Comparison of ENCODE assay signal across 14 mouse cellular contexts in genomic region chr4:55534510-55534909, GRCm38 (mm10). TPM values are rescaled to one million over a fixed set of nuclear protein-coding genes. Genes with fewer than 3 reads are reported as not detected.
DNase-seq lines count a peak whose midpoint lies in the region; ATAC-seq and TF ChIP-seq lines count a peak whose summit lies in the region.
"Had no signal": no experiment of that assay in that cellular context is flagged by ENCODE, and none has a peak within 500 bp of the region (broad histone marks: within the 10 kb centered on the region; RNA-seq: fewer than 3 reads in every experiment).

No protein-coding gene starts in this region.

- TF ChIP-seq POLR2A in heart, adult 2 months (IDR thresholded peaks at IDR 0.05; ENCODE audit: insufficient read depth, low read depth, low read length): no peak
- TF ChIP-seq POLR2A in lung, adult 2 months (IDR thresholded peaks at IDR 0.05; ENCODE audit: borderline replicate concordance, extremely low read depth, low read depth, low read length): no peak

- DNase-seq in heart, adult 2 months: no peak
- peak; percentile 32 for DNase-seq in lung, postnatal 36 days
- DNase-seq in lung, adult 2 months: no peak
- no peak for DNase-seq in layer of hippocampus, postnatal 14 days (ENCODE audit: low spot score in 2 of 2)
- no peak for DNase-seq in embryo, embryonic 11 days
- DNase-seq: cerebellum, adult 18-20 months; right cerebral cortex, postnatal 14 days had no signal

- no peaks in the 10 kb centered on the region for H3K79me2 ChIP-seq in heart, adult 2 months (replicated peaks; ENCODE audit: control insufficient read depth, insufficient read depth, low read length)

- H3K27me3 ChIP-seq in heart, adult 2 months (ENCODE audit: control insufficient read depth, insufficient read depth, low read length): no peaks in the 10 kb centered on the region
- peaks cover 9% of the 10 kb centered on the region for H3K27me3 ChIP-seq in heart, embryonic 11.5 days (ENCODE audit: control insufficient read depth, insufficient read depth, low read length)
- no peaks in the 10 kb centered on the region for H3K27me3 ChIP-seq in embryonic facial prominence, embryonic 15.5 days
- H3K27me3 ChIP-seq: Patski had no signal

- ATAC-seq in heart, embryonic 11.5 days (replicated peaks; ENCODE audit: insufficient number of reproducible peaks, low FRiP score, low TSS enrichment): no peak
- no peak for ATAC-seq in embryonic facial prominence, embryonic 15.5 days (ENCODE audit: insufficient number of reproducible peaks, low FRiP score, low TSS enrichment, low read depth)
- ATAC-seq: forebrain, embryonic 15.5 days; liver, embryonic 12.5 days; midbrain, embryonic 16.5 days; Patski had no signal

- H3K9me3 ChIP-seq in heart, embryonic 11.5 days (replicated peaks; ENCODE audit: control insufficient read depth, low read length): no peaks in the 10 kb centered on the region
- no peaks in the 10 kb centered on the region for H3K9me3 ChIP-seq in embryonic facial prominence, embryonic 15.5 days (replicated peaks)
- H3K9me3 ChIP-seq: forebrain, embryonic 15.5 days; liver, embryonic 12.5 days had no signal

- H3K4me1 ChIP-seq in heart, adult 2 months (ENCODE audit: control insufficient read depth, insufficient read depth, low read length): peaks cover 2% of the 10 kb centered on the region; the same call in 1 of the 2 replicates
- peaks cover 2% of the 10 kb centered on the region for H3K4me1 ChIP-seq in heart, embryonic 11.5 days (ENCODE audit: control insufficient read depth, insufficient read depth, low read length)
- peaks cover 7% of the 10 kb centered on the region for H3K4me1 ChIP-seq in lung, adult 2 months (ENCODE audit: control insufficient read depth, insufficient read depth, low read length)
- H3K4me1 ChIP-seq in embryonic facial prominence, embryonic 15.5 days: peaks cover 24% of the 10 kb centered on the region

- peak overlapping the region; percentile 98 for H3K27ac ChIP-seq in heart, adult 2 months
- H3K27ac ChIP-seq in heart, embryonic 11.5 days (ENCODE audit: low read depth, low read length): no peak overlapping the region
- 0 out of 2 replicates have a peak overlapping the region, but pooled peaks have one; percentile 96 for H3K27ac ChIP-seq in embryonic facial prominence, embryonic 15.5 days (replicated peaks)
- H3K27ac ChIP-seq: forebrain, embryonic 15.5 days; hindbrain, embryonic 14.5 days; liver, embryonic 12.5 days had no signal

- 60% methylated on average over 4 of the region's 4 CpGs for WGBS in heart, adult 2 months
- 76% methylated on average over 4 of the region's 4 CpGs for WGBS in heart, embryonic 11.5 days (ENCODE audit: insufficient replicate concordance)
- 48% methylated on average over 4 of the region's 4 CpGs for WGBS in lung, adult 2 months
- WGBS in embryonic facial prominence, embryonic 15.5 days: 42% methylated on average over 4 of the region's 4 CpGs

- H3K9ac ChIP-seq in heart, adult 2 months (ENCODE audit: low read depth, low read length): no peak overlapping the region
- H3K9ac ChIP-seq in heart, embryonic 11.5 days (ENCODE audit: low read depth, low read length): no peak overlapping the region
- H3K9ac ChIP-seq in embryonic facial prominence, embryonic 15.5 days: no peak overlapping the region
- H3K9ac ChIP-seq: liver, embryonic 12.5 days had no signal

- TF ChIP-seq EP300 in heart, adult 2 months (IDR thresholded peaks at IDR 0.05; ENCODE audit: insufficient read depth, low read depth, low read length): no peak

- intact Hi-C loops in heart, adult 2 months (cut with DNase I): loop anchor here (5.0 kb wide), 2 partner anchors 213 to 578 kb away; no protein-coding TSS in a partner anchor

- H3K36me3 ChIP-seq in heart, adult 2 months (ENCODE audit: control insufficient read depth, insufficient read depth, low read length): no peaks in the 10 kb centered on the region
- no peaks in the 10 kb centered on the region for H3K36me3 ChIP-seq in heart, embryonic 11.5 days (ENCODE audit: control insufficient read depth, insufficient read depth, low read length)
- H3K36me3 ChIP-seq in embryonic facial prominence, embryonic 15.5 days: no peaks in the 10 kb centered on the region
- H3K36me3 ChIP-seq: forebrain, embryonic 15.5 days; liver, embryonic 12.5 days had no signal

- H3K4me2 ChIP-seq in heart, embryonic 11.5 days: no peak overlapping the region
- no peak overlapping the region for H3K4me2 ChIP-seq in embryonic facial prominence, embryonic 15.5 days (replicated peaks)

- no peak overlapping the region for H3K4me3 ChIP-seq in heart, adult 2 months
- no peak overlapping the region for H3K4me3 ChIP-seq in heart, embryonic 11.5 days (ENCODE audit: low read depth, low read length)
- H3K4me3 ChIP-seq in lung, adult 2 months (replicated peaks; ENCODE audit: extremely low read depth, low read depth, low read length): no peak overlapping the region
- no peak overlapping the region for H3K4me3 ChIP-seq in embryonic facial prominence, embryonic 15.5 days (replicated peaks)
- H3K4me3 ChIP-seq: liver, embryonic 12.5 days had no signal

- TF ChIP-seq CTCF in heart, adult 2 months (IDR thresholded peaks at IDR 0.05): no peak
- TF ChIP-seq CTCF in lung, adult 2 months (IDR thresholded peaks at IDR 0.05; ENCODE audit: insufficient read depth, low read length): no peak

RNA-seq across cellular contexts. Expression of gene Klf4, which starts 2.2 kb away (rescaled TPM):
- 10 to 100 TPM; 35.6 to 43.4 TPM for total RNA-seq in heart, adult 2 months (2021)
- polyA plus RNA-seq in heart, adult 2 months (2012; rRNA removed): 17.5 and 27.2 TPM in 2 replicates
- 3.3 and 4.0 TPM in 2 replicates for polyA plus RNA-seq in heart, embryonic 11.5 days (2014; fragmentation: Nextera tagmentation; extraction: Ambion mirVana)
- polyA plus RNA-seq in lung, adult 2 months (2012; rRNA removed): 140 and 188 TPM in 2 replicates
- 43.0 and 45.2 TPM in 2 replicates for polyA plus RNA-seq in embryonic facial prominence, embryonic 15.5 days (2015; fragmentation: Nextera tagmentation; extraction: Ambion mirVana)
- total RNA-seq in layer of hippocampus, postnatal 14 days (2021): 1 to 10 TPM; 5.2 to 8.2 TPM
